Comparison of ENCODE assay signal across 8 mouse cellular contexts in genomic region chr2:37702301-37703172, GRCm38 (mm10). TPM values are rescaled to one million over a fixed set of nuclear protein-coding genes. Genes with fewer than 3 reads are reported as not detected.
A peak's percentile ranks its signal among the peaks of the same experiment; 100 is the strongest.
DNase-seq lines count a peak whose midpoint lies in the region; ATAC-seq lines count a peak whose summit lies in the region.

No protein-coding gene starts in this region.

- H3K27ac ChIP-seq in liver, embryonic 13.5 days: peak overlapping the region; percentile 79

- peaks cover 26% of the 10 kb centered on the region for H3K4me1 ChIP-seq in liver, embryonic 13.5 days (replicated peaks)

- WGBS in liver, embryonic 13.5 days (ENCODE audit: insufficient replicate concordance): under 1% methylated on average over 70 of the region's 70 CpGs

- peak overlapping the region; percentile 99 for H3K4me2 ChIP-seq in liver, embryonic 13.5 days

- peak; percentile 43 for ATAC-seq in liver, embryonic 13.5 days (ENCODE audit: low read depth)

- peak overlapping the region; percentile 93 for H3K9ac ChIP-seq in liver, embryonic 13.5 days

- DNase-seq in right cerebral cortex, adult 2 months (ENCODE audit: low spot score in 2 of 2): peak; percentile 23 to 28
- no peak for DNase-seq in right cerebral cortex, adult 18-20 months
- peak; percentile 55 to 75 for DNase-seq in cerebellum, postnatal 10 days
- DNase-seq in frontal cortex, postnatal 10 days (ENCODE audit: low spot score in 2 of 2): peak; percentile 33 to 41
- peak; percentile 55 for DNase-seq in induced T-regulatory cell, adult 2 months (ENCODE audit: low read depth)
- DNase-seq in liver, embryonic 13.5 days: peak; percentile 37
- DNase-seq in naive thymus-derived CD4-positive, alpha-beta T cell, adult 2 months (ENCODE audit: low read depth): peak; percentile 60
- DNase-seq in thymus, postnatal 0 days (ENCODE audit: low spot score): peak; percentile 45

- H3K4me3 ChIP-seq in liver, embryonic 13.5 days (replicated peaks): peak overlapping the region; percentile 94

- no peaks in the 10 kb centered on the region for H3K36me3 ChIP-seq in liver, embryonic 13.5 days

- no peaks in the 10 kb centered on the region for H3K9me3 ChIP-seq in liver, embryonic 13.5 days (replicated peaks)

- H3K27me3 ChIP-seq in liver, embryonic 13.5 days: peaks cover 8% of the 10 kb centered on the region; the same call in 1 of the 2 replicates

RNA-seq across cellular contexts. Expression of gene Strbp, which starts 1.1 kb away (rescaled TPM):
- polyA plus RNA-seq in liver, embryonic 13.5 days (2015; fragmentation: Nextera tagmentation; extraction: Ambion mirVana): 16.2 and 19.4 TPM in 2 replicates
- polyA plus RNA-seq in thymus, postnatal 0 days (2015; fragmentation: Nextera tagmentation; extraction: Ambion mirVana): 63.3 and 70.5 TPM in 2 replicates
